Mouse (Mus musculus) spleen, adult 2 months (tissue): ENCODE results near the gene Ugt2b38.

ENCODE experiments used
- CTCF ChIP-seq: fragments of 200-500 bp; IDR thresholded peaks from 2 replicates; pipeline ENCODE4 v1.5.1; 2011; ENCODE audit warnings: mild to moderate bottlenecking, inconsistent platforms; ENCODE audit not compliant: insufficient read depth, insufficient read length, insufficient replicate concordance; ENCODE audit errors: extremely low read depth
- POLR2A ChIP-seq: fragments of 200-500 bp; IDR thresholded peaks from 2 replicates; pipeline ENCODE4 v1.6.1; 2011; ENCODE audit warnings: low read depth, low read length, inconsistent platforms

DNA sequence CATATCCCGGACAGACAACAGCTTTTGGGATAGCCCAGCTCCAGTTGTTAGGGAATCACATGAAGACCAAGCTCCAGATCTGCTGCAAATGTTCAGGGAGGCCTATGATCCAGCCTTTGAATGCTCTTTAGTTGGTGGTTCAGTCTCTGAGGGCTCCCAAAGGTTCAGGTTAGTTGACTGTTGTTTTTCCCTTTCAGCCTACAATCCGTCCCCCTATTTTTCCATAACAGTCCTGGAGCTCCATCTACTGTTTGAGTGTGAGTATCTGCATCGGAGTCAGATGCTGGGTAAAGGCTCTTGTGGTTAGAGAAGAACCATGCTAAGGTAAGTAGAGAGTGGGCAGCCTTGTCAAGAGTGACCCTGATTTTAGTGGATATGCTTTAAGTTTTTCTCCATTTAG is 12.3 kb upstream of the Ugt2b38 start:
- TF ChIP-seq CTCF (no peak), POLR2A (no peak)
